Mouse (Mus musculus): ENCODE measurements around the gene Unc5c. TPM values are rescaled to one million over a fixed set of nuclear protein-coding genes. Genes with fewer than 3 reads are reported as not detected.

Gene Unc5c
- polyA plus RNA-seq, 1 experiment from 2014 or later, result 15.6 TPM

DNA sequence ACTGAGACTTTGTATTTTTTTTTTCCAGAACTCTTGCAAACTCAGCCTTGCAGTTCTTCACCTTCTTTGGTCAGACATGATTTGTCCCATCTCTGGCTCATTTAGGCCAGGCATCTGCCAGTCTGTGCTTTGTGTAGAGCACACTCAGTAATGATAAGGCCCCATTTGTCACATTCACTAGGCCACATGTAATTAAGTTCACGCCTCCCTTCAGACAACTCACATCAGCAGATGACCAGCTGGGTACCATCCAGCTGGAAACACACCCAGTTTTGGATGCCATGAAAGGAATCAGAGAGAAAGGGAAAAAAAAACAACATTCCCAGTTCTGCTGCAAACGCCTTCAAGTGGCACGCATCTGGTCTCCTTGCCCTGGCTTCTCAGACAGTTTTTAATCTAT is 329.4 kb downstream of the Unc5c start:
- Histone ChIP-seq H3K27ac (no peak overlapping the region), H3K27me3 (ENCODE audit: insufficient read depth, low read length) (no peaks in the 10 kb centered on the region), H3K36me3 (ENCODE audit: insufficient read depth, low read length) (no peaks in the 10 kb centered on the region), H3K9ac (ENCODE audit: low read depth, low read length) (no peak overlapping the region), H3K4me2 (ENCODE audit: low read length) (no peak overlapping the region), H3K4me1 (replicated peaks; ENCODE audit: insufficient read depth, low read length) (no peaks in the 10 kb centered on the region), H3K4me3 (replicated peaks; ENCODE audit: low read depth, low read length) (no peak overlapping the region), H3K9me3 (replicated peaks; ENCODE audit: low read length) (no peaks in the 10 kb centered on the region)
- 65% methylated on average over 3 of the region's 3 CpGs for WGBS
- ATAC-seq (replicated peaks; ENCODE audit: low FRiP score, low read depth), result no peak
- DNase-seq (ENCODE audit: low spot score), result no peak
- TF ChIP-seq CTCF (IDR thresholded peaks at IDR 0.05; ENCODE audit: low read depth), result no peak

DNA sequence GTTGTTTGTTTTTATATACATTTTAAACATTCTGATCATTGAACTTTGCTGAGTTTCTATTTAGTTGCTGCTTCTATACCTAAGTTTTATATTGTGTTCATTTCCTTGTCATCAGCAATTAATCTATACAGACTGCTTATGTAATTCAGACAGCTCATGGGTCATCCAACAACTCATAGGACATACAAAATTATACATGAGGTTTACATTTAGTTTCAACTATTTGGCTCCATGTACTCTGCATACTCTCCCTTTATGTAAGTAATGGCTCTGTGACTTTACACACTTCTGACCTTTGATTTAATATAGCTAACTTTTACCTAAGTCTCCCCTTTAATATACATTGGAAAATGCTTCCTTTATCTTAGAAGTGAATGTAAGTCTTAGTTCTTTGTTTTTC is 332.4 kb downstream of the Unc5c start:
- Histone ChIP-seq H3K4me2 (ENCODE audit: low read length) (no peak overlapping the region), H3K27me3 (ENCODE audit: insufficient read depth, low read length) (no peaks in the 10 kb centered on the region), H3K36me3 (ENCODE audit: insufficient read depth, low read length) (no peaks in the 10 kb centered on the region), H3K9ac (ENCODE audit: low read depth, low read length) (no peak overlapping the region), H3K9me3 (replicated peaks; ENCODE audit: low read length) (no peaks in the 10 kb centered on the region), H3K27ac (no peak overlapping the region), H3K4me3 (replicated peaks; ENCODE audit: low read depth, low read length) (no peak overlapping the region), H3K4me1 (replicated peaks; ENCODE audit: insufficient read depth, low read length) (no peaks in the 10 kb centered on the region)
- TF ChIP-seq CTCF (IDR thresholded peaks at IDR 0.05; ENCODE audit: low read depth), result no peak
- ATAC-seq (replicated peaks; ENCODE audit: low FRiP score, low read depth), result no peak
- no peak for DNase-seq (ENCODE audit: low spot score)

DNA sequence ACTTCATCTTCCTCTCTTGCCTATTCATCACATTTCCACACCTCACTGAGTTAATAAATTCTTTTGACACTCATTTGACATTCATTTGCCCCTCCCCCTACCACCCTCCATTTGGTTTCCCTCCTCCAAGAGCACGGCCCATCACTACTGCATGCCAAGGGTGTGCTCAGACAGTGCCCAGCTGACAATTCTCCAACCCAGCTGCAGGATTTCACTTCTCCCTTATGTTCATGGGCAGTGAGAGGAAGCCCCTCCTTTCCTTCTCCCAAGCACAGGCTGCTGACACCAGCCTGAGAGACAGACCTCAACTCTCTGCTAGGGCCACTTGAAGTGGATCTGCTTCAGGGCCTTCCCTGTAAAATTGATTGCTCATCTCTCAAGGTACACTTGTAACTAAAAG is 332.8 kb downstream of the Unc5c start:
- DNase-seq (ENCODE audit: low spot score), result no peak
- Histone ChIP-seq H3K9me3 (replicated peaks; ENCODE audit: low read length) (no peaks in the 10 kb centered on the region), H3K36me3 (ENCODE audit: insufficient read depth, low read length) (no peaks in the 10 kb centered on the region), H3K27me3 (ENCODE audit: insufficient read depth, low read length) (no peaks in the 10 kb centered on the region), H3K4me1 (replicated peaks; ENCODE audit: insufficient read depth, low read length) (no peaks in the 10 kb centered on the region), H3K4me2 (ENCODE audit: low read length) (no peak overlapping the region), H3K27ac (no peak overlapping the region), H3K9ac (ENCODE audit: low read depth, low read length) (no peak overlapping the region), H3K4me3 (replicated peaks; ENCODE audit: low read depth, low read length) (no peak overlapping the region)
- 18% methylated on average over 1 of the region's 1 CpGs for WGBS
- no peak for ATAC-seq (replicated peaks; ENCODE audit: low FRiP score, low read depth)
- TF ChIP-seq CTCF (IDR thresholded peaks at IDR 0.05; ENCODE audit: low read depth), result no peak

DNA sequence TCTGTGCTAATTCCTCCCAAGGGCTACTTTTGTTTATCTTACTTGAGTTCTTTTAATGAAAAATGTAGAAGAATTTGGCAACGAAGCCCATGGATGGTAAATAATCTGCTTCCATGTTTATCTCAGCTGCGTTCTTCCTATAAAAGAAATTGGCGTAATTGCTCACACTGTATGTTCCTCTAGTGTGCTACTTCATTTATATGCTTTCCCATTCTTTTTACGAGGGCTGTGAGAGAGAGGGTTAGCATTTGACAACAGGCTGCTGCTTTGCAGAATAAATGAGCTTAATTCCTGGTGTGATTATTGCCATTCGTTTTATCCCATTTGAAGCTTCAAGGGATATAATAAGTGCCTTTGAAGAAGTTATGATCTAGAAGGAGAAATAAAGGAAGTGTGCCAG is 339.1 kb downstream of the Unc5c start:
- Histone ChIP-seq H3K27ac (no peak overlapping the region), H3K4me3 (replicated peaks; ENCODE audit: low read depth, low read length) (no peak overlapping the region), H3K27me3 (ENCODE audit: insufficient read depth, low read length) (no peaks in the 10 kb centered on the region), H3K9ac (ENCODE audit: low read depth, low read length) (no peak overlapping the region), H3K36me3 (ENCODE audit: insufficient read depth, low read length) (no peaks in the 10 kb centered on the region), H3K4me1 (replicated peaks; ENCODE audit: insufficient read depth, low read length) (no peaks in the 10 kb centered on the region), H3K4me2 (ENCODE audit: low read length) (no peak overlapping the region), H3K9me3 (replicated peaks; ENCODE audit: low read length) (no peaks in the 10 kb centered on the region)
- DNase-seq (ENCODE audit: low spot score) (peak; percentile 3), ATAC-seq (replicated peaks; ENCODE audit: low FRiP score, low read depth) (no peak)
- WGBS, result 76% methylated on average over 5 of the region's 5 CpGs
- no peak for TF ChIP-seq CTCF (IDR thresholded peaks at IDR 0.05; ENCODE audit: low read depth)

DNA sequence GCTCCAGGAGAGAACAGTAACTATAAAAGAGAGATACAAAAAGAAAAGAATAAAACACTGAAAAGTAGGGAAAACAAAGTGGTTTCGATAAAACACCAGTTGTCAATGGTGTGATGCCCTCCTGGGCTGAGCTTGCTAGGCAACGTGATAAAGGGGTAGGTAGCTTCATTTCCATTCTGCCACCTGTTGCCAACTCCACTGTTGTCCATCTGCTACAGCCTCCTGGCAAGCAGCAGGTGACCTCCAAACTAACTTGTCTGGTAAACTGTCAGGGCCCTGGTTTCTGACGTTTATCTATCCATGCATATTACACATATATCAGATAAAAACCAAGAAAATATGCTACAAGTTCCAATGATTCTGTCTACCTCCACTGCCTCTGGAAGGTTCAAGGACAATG is 344.6 kb downstream of the Unc5c start:
- Histone ChIP-seq H3K9ac (ENCODE audit: low read depth, low read length) (no peak overlapping the region), H3K4me2 (ENCODE audit: low read length) (no peak overlapping the region), H3K36me3 (ENCODE audit: insufficient read depth, low read length) (no peaks in the 10 kb centered on the region), H3K27me3 (ENCODE audit: insufficient read depth, low read length) (no peaks in the 10 kb centered on the region), H3K4me1 (replicated peaks; ENCODE audit: insufficient read depth, low read length) (no peaks in the 10 kb centered on the region), H3K4me3 (replicated peaks; ENCODE audit: low read depth, low read length) (no peak overlapping the region), H3K27ac (no peak overlapping the region), H3K9me3 (replicated peaks; ENCODE audit: low read length) (no peaks in the 10 kb centered on the region)
- ATAC-seq (replicated peaks; ENCODE audit: low FRiP score, low read depth), result no peak
- no peak for TF ChIP-seq CTCF (IDR thresholded peaks at IDR 0.05; ENCODE audit: low read depth)
- WGBS, result 71% methylated on average over 3 of the region's 3 CpGs
- no peak for DNase-seq (ENCODE audit: low spot score)

DNA sequence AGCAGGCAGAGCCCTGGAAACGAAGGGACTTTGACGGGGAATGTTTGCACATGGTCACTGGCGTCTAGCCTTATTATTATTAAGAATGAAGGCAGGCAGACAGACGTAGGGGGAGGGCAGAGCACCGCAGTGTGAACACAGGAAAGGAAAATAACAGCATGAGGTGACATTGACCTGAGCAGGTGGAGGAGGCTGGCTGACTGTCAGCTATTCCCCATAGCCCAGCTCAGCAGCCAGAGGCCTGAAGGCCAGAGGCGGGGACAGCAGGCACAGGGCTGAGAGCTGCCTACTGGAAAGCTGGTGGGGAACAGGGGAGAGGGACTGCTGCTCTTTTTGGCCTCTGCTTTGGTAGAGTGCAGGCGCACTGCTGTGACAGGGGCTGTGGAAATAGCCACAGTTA is 345.9 kb downstream of the Unc5c start:
- Histone ChIP-seq H3K27ac (no peak overlapping the region), H3K9ac (ENCODE audit: low read depth, low read length) (no peak overlapping the region), H3K4me3 (replicated peaks; ENCODE audit: low read depth, low read length) (no peak overlapping the region), H3K27me3 (ENCODE audit: insufficient read depth, low read length) (no peaks in the 10 kb centered on the region), H3K4me1 (replicated peaks; ENCODE audit: insufficient read depth, low read length) (no peaks in the 10 kb centered on the region), H3K9me3 (replicated peaks; ENCODE audit: low read length) (no peaks in the 10 kb centered on the region), H3K36me3 (ENCODE audit: insufficient read depth, low read length) (no peaks in the 10 kb centered on the region), H3K4me2 (ENCODE audit: low read length) (no peak overlapping the region)
- WGBS, result 48% methylated on average over 7 of the region's 7 CpGs
- TF ChIP-seq CTCF (IDR thresholded peaks at IDR 0.05; ENCODE audit: low read depth), result no peak
- ATAC-seq (replicated peaks; ENCODE audit: low FRiP score, low read depth) (0 out of 2 replicates have a peak, but pooled peaks have one; percentile 21), DNase-seq (ENCODE audit: low spot score) (no peak)

DNA sequence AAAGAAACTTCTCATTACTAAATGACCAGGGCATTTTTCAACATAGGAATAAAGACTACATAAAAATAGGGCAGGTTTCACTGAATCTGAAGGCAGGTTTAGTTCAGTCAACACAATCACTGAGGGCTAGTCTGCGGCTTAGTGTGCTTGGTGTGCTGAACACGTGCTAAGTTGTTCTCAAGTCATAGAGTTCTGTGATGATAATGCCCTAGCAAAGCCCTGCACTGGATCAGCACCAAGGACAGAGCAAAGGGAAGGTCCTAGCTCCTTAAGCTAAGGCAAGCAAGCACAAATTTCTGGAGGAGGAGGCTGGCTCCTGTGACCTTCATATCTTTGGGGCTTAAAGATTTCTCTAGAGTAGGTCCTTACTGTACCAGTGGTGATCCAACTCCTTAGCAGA is 346.3 kb downstream of the Unc5c start:
- TF ChIP-seq CTCF (IDR thresholded peaks at IDR 0.05; ENCODE audit: low read depth), result no peak
- no peak overlapping the region for H3K27ac ChIP-seq
- no peak overlapping the region for H3K9ac ChIP-seq (ENCODE audit: low read depth, low read length)
- H3K9me3 ChIP-seq (replicated peaks; ENCODE audit: low read length), result no peaks in the 10 kb centered on the region
- no peak overlapping the region for H3K4me2 ChIP-seq (ENCODE audit: low read length)
- no peaks in the 10 kb centered on the region for H3K4me1 ChIP-seq (replicated peaks; ENCODE audit: insufficient read depth, low read length)
- H3K27me3 ChIP-seq (ENCODE audit: insufficient read depth, low read length), result no peaks in the 10 kb centered on the region
- WGBS, result 21% methylated on average over 2 of the region's 2 CpGs
- H3K4me3 ChIP-seq (replicated peaks; ENCODE audit: low read depth, low read length), result no peak overlapping the region
- no peaks in the 10 kb centered on the region for H3K36me3 ChIP-seq (ENCODE audit: insufficient read depth, low read length)
- DNase-seq (ENCODE audit: low spot score), result peak; percentile 80
- ATAC-seq (replicated peaks; ENCODE audit: low FRiP score, low read depth), result no peak; the same call in 1 of the 2 replicates
